Mouse (Mus musculus) cerebellum, postnatal 10 days (tissue): ENCODE results near the gene Hlcs.
A peak's percentile ranks its signal among the peaks of the same experiment; 100 is the strongest.

Source experiments
- DNase-seq, 2 experiments: peaks; one replicate each; pipeline ENCODE4 v3.0.0; 2021; ENCODE audit warnings: mixed read lengths in 2 of 2

The Hlcs gene

GRCm38 (mm10) chr16:94289138-94290072 lies 24.0 kb downstream of the Hlcs start:
- peak; percentile 77 to 78 for DNase-seq

DNA sequence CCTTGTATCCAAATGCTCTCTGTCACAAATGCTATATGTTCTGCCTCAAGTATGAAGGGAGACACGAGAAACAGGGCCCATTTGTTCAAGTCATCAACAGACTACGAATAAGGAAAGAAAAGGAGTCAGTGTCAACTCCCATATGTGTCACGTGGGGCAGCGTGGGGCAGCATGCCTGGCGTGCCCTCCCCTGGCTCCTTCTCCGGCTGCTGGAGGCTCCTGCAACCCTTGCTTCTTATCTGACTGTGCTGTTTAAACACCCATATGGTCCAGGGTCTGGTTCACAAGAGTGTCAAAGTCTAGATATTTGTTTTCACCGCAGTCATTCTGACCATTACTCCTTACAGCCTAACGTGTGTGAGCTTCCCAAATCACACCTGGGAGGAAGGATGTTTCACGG lies 25.5 kb downstream of the Hlcs start:
- DNase-seq = no peak

GRCm38 (mm10) chr16:94283972-94284371 lies 29.4 kb downstream of the Hlcs start:
- DNase-seq = no peak

DNA sequence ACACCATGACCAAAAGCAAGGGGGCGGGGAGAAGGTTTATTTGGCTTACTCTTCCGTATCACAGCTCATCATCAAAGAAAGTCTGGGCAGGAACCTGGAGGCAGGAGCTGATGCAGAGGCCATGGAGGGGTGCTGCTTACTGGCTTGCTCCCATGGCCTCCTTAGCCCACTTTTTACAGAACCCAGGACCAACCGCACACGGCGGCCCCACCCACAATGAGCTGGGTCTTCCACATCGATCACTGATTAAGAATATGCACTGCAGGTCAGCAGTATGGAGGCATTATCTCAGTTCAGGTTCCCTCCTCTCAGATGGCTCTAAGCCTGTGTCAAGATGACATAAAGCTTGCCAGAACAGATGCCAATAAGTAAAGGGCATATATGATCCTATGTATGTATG lies 42.5 kb downstream of the Hlcs start:
- DNase-seq = no peak

DNA sequence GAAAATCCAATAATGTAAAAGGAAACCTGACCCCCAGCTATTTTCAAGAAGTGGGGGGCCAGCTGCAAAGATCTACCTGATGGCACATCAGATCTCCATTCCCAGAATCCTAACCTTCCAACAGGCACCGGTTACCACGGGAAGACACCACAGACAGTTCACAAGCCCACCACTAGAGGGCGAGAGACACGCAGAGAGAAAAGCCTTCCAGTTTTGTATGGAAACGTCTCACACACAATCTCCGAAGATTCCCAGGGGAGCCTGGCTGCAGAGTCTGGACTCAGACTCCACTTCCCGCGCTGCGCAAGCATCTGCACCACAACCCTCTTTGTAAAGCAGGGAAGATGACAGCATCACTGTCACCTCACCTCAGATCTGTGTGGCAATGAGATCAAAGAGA lies 43.7 kb downstream of the Hlcs start:
- DNase-seq = peak; percentile 96 to 98

GRCm38 (mm10) chr16:94268205-94268604 lies 45.2 kb downstream of the Hlcs start:
- no peak for DNase-seq

- DNase-seq = no peak
Measured at GRCm38 (mm10) chr16:94264611-94265010, 48.8 kb downstream of the Hlcs start.

DNA sequence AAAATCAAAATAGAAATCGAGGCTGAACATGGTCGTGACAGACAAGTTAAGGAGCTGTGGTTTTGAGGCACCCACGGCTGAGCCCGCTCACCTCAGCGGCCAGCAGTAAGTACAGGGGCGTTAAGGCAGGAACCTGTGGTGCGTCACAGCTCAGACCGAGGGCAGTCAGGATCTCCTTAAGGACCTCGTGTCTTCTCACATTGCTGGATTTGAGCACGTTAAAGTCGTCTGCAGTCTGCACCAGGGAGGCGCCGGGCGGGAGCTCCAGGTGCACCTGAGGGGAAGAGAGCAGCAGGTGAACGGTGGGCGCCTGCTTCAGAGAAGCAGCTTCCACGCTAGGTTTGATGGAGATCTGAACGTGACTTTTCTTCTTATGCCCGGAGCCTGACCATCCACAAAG lies 50.9 kb downstream of the Hlcs start:
- DNase-seq = no peak

DNA sequence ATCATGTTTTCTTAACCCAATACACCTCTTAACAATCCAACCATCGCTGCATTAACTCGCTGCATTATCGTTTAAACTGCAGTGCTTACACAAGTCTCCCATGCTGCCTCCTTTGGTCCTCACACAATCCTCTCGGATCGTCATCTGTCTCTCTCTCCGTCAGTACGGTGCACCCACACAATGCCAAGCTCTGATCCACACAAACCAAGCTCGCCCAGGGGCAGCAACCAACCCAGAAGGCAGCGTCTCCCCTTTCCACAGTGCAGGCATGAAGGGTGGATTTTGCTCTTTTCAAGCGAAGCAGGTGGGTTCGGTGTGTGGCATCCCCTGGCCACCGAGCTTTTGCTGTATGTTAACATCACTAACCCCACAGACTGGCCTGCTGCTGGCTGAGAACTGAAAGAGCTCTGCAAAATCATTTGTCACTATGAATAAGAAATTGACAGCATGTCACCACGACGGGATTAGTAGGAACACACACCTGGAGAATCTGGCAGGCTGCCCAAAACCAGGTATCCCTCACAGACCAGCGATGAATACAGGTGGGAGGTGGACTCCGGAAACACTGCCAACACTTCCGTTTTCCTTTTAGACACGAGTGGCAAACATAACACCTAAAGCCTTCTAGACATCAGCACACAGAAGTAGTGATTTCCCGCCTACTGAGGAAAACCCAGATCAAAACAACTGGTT lies 52.3 kb downstream of the Hlcs start:
- DNase-seq = no peak

- DNase-seq = peak; percentile 90 to 92
Measured at GRCm38 (mm10) chr16:94258366-94259310, 54.7 kb downstream of the Hlcs start.

GRCm38 (mm10) chr16:94255592-94255991 lies 57.8 kb downstream of the Hlcs start:
- DNase-seq = no peak

DNA sequence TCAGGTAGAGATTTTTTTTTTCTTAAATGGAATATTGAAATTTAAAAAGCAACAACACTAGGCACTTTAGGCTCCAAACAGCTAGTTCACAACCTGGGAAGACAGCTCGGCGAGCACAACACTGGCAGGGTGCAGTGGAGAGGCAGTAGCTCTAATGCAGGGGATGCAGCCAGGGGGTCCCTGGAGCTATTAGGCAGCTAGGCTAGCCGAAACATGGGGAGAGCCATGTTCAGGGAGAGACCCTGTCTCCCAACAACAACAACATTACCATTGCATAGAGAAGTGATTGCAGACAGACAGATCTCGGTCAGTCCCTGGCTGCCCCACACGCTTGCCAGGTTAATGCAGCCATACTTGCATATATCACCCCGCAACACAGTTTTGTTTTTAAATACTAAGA lies 58.3 kb downstream of the Hlcs start:
- no peak for DNase-seq

DNA sequence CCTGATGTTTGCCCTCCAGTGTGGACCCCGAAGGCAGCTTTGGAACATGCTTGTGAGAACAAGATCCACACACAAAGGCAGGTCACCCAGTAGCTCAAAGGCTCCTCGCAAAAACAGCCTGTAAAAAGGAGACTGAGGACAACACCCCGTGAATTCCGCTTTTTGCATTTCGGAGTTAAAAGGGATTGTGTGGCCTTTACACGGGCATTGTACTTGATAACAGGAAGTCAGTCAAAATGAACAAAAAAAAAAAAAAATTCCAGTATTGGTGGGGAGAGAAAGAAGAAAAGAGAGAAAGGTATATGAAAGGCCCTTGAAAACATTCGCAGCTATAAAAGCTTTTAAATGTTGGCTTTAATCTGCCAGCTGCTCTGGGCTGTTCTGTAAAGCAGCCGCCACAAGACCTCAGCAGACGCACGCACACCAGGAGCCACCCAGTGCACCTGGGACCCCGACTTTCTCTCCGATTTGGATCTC lies 58.9 kb downstream of the Hlcs start:
- DNase-seq = no peak

GRCm38 (mm10) chr16:94253671-94254414 lies 59.5 kb downstream of the Hlcs start:
- DNase-seq = no peak

GRCm38 (mm10) chr16:94251756-94252155 lies 61.6 kb downstream of the Hlcs start:
- no peak for DNase-seq

- no peak for DNase-seq
Measured at GRCm38 (mm10) chr16:94250640-94251349, 62.6 kb downstream of the Hlcs start.

DNA sequence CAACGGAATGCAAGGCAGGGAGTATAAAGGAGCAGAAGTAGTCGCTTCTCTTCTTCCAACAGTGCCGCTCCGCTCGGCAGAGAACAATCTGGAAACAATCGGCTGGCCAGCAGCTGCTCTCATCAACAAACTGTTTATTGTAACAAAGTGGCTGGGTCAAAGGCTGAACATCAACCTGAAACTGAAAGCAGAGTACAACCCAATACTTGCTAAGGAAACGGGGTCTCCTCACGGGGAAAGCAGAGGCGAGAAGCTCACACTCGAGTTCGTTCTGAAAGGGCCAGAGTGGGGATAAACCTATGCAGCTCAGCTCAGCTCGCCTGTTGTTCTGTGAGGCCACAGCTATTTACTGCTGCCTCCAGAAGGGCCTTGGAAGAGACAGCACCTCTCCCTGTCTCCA lies 63.2 kb downstream of the Hlcs start:
- no peak for DNase-seq

DNA sequence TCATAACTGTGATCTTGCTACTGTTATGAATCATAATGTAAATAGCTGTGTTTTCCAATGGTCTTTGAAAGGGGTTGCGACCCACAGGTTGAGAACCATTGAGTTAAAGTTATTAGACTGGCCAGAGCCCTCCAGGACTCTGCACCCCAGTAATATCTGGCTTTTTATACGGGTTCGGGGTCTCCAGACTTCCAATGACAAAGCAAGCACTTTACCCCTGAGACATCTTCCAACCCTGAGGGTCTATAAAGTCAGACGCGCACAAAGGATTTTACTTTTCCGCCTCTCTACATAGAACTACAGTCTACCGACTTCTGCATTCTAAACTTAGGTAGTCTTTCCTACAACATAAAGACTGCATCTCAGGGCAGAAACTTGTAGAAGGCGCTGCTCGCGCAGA lies 63.7 kb downstream of the Hlcs start:
- DNase-seq = no peak

- DNase-seq = peak in 1 of 2 experiments; percentile 43
Measured at GRCm38 (mm10) chr16:94248721-94249120, 64.7 kb downstream of the Hlcs start.

- DNase-seq = no peak
Measured at GRCm38 (mm10) chr16:94246976-94247375, 66.4 kb downstream of the Hlcs start.

GRCm38 (mm10) chr16:94246058-94246784 lies 67.2 kb downstream of the Hlcs start:
- no peak for DNase-seq
